Comparison of ENCODE assay signal across 28 mouse cellular contexts in the genomic region with DNA sequence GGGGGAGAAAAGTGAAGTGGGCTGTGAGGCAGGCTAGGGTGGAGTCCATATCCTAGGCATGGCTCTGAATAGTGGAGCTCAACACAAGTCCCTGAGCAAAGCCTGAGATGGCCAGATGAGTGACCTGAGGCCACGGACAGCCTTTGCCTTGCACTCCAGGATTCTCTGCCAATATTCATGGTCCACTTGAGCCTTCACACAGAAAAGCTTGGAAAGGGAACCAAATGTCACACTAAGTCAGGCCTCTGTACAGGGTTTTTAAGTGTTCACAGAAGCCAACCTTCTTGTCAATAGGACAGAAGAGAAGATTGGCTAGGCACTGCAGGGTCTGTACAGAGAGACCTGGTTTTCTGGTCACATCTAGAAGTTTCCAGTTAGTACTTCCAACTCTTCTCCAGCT.
A peak's percentile ranks its signal among the peaks of the same experiment; 100 is the strongest.
DNase-seq lines count a peak whose midpoint lies in the region; ATAC-seq lines count a peak whose summit lies in the region.
"Had no signal": no experiment of that assay in that cellular context is flagged by ENCODE, and none has a peak within 500 bp of the region (broad histone marks: within the 10 kb centered on the region; RNA-seq: fewer than 3 reads in every experiment).

No protein-coding gene starts in this region.

- no peak overlapping the region for H3K27ac ChIP-seq in forebrain, embryonic 11.5 days (ENCODE audit: low read depth, low read length)
- H3K27ac ChIP-seq in forebrain, embryonic 15.5 days (replicated peaks), result no peak overlapping the region
- H3K27ac ChIP-seq in heart, embryonic 10.5 days, result no peak overlapping the region
- H3K27ac ChIP-seq in kidney, embryonic 14.5 days (ENCODE audit: low read depth, low read length), result no peak overlapping the region
- H3K27ac ChIP-seq: embryonic facial prominence, embryonic 13.5 days; embryonic facial prominence, embryonic 15.5 days; forebrain, embryonic 10.5 days; forebrain, embryonic 13.5 days had no signal

- no peak overlapping the region for H3K4me3 ChIP-seq in forebrain, embryonic 11.5 days (ENCODE audit: low read depth, low read length)
- H3K4me3 ChIP-seq in forebrain, embryonic 15.5 days, result no peak overlapping the region
- H3K4me3 ChIP-seq in heart, embryonic 10.5 days, result no peak overlapping the region
- H3K4me3 ChIP-seq in kidney, embryonic 14.5 days (ENCODE audit: low read length), result no peak overlapping the region
- H3K4me3 ChIP-seq: embryonic facial prominence, embryonic 13.5 days; embryonic facial prominence, embryonic 15.5 days; erythroblast, embryonic 14.5 days; forebrain, embryonic 10.5 days; forebrain, embryonic 13.5 days had no signal

- H3K27me3 ChIP-seq in forebrain, embryonic 11.5 days (ENCODE audit: control insufficient read depth, insufficient read depth, low read length), result no peaks in the 10 kb centered on the region
- H3K27me3 ChIP-seq in forebrain, embryonic 15.5 days, result no peaks in the 10 kb centered on the region
- peaks cover 55% of the 10 kb centered on the region for H3K27me3 ChIP-seq in heart, embryonic 10.5 days (ENCODE audit: insufficient read depth, poor library complexity, severe bottlenecking)
- no peaks in the 10 kb centered on the region for H3K27me3 ChIP-seq in kidney, embryonic 14.5 days (ENCODE audit: control insufficient read depth, insufficient read depth, low read length)
- H3K27me3 ChIP-seq: embryonic facial prominence, embryonic 13.5 days; embryonic facial prominence, embryonic 15.5 days; forebrain, embryonic 13.5 days; Patski had no signal

- no peak for ATAC-seq in forebrain, embryonic 11.5 days (replicated peaks; ENCODE audit: low FRiP score)
- no peak for ATAC-seq in forebrain, embryonic 15.5 days (replicated peaks)
- ATAC-seq in kidney, embryonic 14.5 days (ENCODE audit: low FRiP score, low TSS enrichment), result no peak
- ATAC-seq: activated CD4-positive, CD25-positive, alpha-beta regulatory T cell, adult 4 months; CD4-positive, CD25-positive, alpha-beta regulatory T cell, adult 4 months; forebrain, embryonic 13.5 days; forebrain, embryonic 16.5 days; Patski had no signal

- no peaks in the 10 kb centered on the region for H3K4me1 ChIP-seq in forebrain, embryonic 11.5 days (replicated peaks; ENCODE audit: control insufficient read depth, insufficient read depth, low read length)
- no peaks in the 10 kb centered on the region for H3K4me1 ChIP-seq in forebrain, embryonic 15.5 days
- no peaks in the 10 kb centered on the region for H3K4me1 ChIP-seq in heart, embryonic 10.5 days
- no peaks in the 10 kb centered on the region for H3K4me1 ChIP-seq in kidney, embryonic 14.5 days (ENCODE audit: control insufficient read depth, insufficient read depth, low read length)
- H3K4me1 ChIP-seq: forebrain, embryonic 13.5 days had no signal

- H3K36me3 ChIP-seq in forebrain, embryonic 11.5 days (ENCODE audit: control insufficient read depth, insufficient read depth, low read length), result no peaks in the 10 kb centered on the region
- no peaks in the 10 kb centered on the region for H3K36me3 ChIP-seq in forebrain, embryonic 15.5 days
- no peaks in the 10 kb centered on the region for H3K36me3 ChIP-seq in heart, embryonic 10.5 days
- H3K36me3 ChIP-seq in kidney, embryonic 14.5 days (ENCODE audit: control insufficient read depth, insufficient read depth, low read length), result no peaks in the 10 kb centered on the region
- H3K36me3 ChIP-seq: embryonic facial prominence, embryonic 13.5 days; embryonic facial prominence, embryonic 15.5 days; forebrain, embryonic 10.5 days; G1E had no signal

- WGBS in forebrain, embryonic 11.5 days, result 92% methylated on average over 1 of the region's 1 CpGs
- WGBS in forebrain, embryonic 15.5 days, result 89% methylated on average over 1 of the region's 1 CpGs
- 85% methylated on average over 1 of the region's 1 CpGs for WGBS in heart, embryonic 10.5 days
- 88% methylated on average over 1 of the region's 1 CpGs for WGBS in kidney, embryonic 14.5 days

- H3K9ac ChIP-seq in forebrain, embryonic 11.5 days (ENCODE audit: low read length), result no peak overlapping the region
- H3K9ac ChIP-seq in forebrain, embryonic 15.5 days (replicated peaks), result no peak overlapping the region
- no peak overlapping the region for H3K9ac ChIP-seq in kidney, embryonic 14.5 days (ENCODE audit: low read depth, low read length)
- H3K9ac ChIP-seq: embryonic facial prominence, embryonic 13.5 days; embryonic facial prominence, embryonic 15.5 days; forebrain, embryonic 13.5 days had no signal

- H3K4me2 ChIP-seq in forebrain, embryonic 11.5 days (ENCODE audit: low read depth, low read length, severe bottlenecking), result no peak overlapping the region
- no peak overlapping the region for H3K4me2 ChIP-seq in forebrain, embryonic 15.5 days (replicated peaks)
- H3K4me2 ChIP-seq in kidney, embryonic 14.5 days (replicated peaks; ENCODE audit: low read depth, low read length), result no peak overlapping the region
- H3K4me2 ChIP-seq: embryonic facial prominence, embryonic 13.5 days; embryonic facial prominence, embryonic 15.5 days; forebrain, embryonic 13.5 days had no signal

- no peaks in the 10 kb centered on the region for H3K9me3 ChIP-seq in forebrain, embryonic 11.5 days (ENCODE audit: control insufficient read depth, low read length)
- no peaks in the 10 kb centered on the region for H3K9me3 ChIP-seq in forebrain, embryonic 15.5 days
- no peaks in the 10 kb centered on the region for H3K9me3 ChIP-seq in heart, embryonic 10.5 days
- H3K9me3 ChIP-seq in kidney, embryonic 14.5 days (ENCODE audit: control insufficient read depth, low read length), result no peaks in the 10 kb centered on the region
- H3K9me3 ChIP-seq: embryonic facial prominence, embryonic 13.5 days; embryonic facial prominence, embryonic 15.5 days; forebrain, embryonic 10.5 days; forebrain, embryonic 13.5 days had no signal

- peak; percentile 25 for DNase-seq in forebrain, embryonic 11.5 days (ENCODE audit: low spot score)
- DNase-seq in heart, embryonic 10.5 days (ENCODE audit: low spot score), result peak; percentile 45
- no peak for DNase-seq in heart, postnatal 4 days
- peak; percentile 34 for DNase-seq in kidney, adult 9 months
- peak; percentile 95 for DNase-seq in adipocyte (ENCODE audit: low spot score)
- DNase-seq in cerebellum, postnatal 4 days (ENCODE audit: low spot score in 2 of 2), result no peak
- DNase-seq: adrenal gland, adult 2 months; adrenal gland, postnatal 10 days; adrenal gland, postnatal 25 days; B cell, adult 2 months; cerebellum, adult 11-12 months; cerebellum, adult 2 months; cerebellum, adult 9-10 months; cerebellum, postnatal 10 days; cerebellum, postnatal 25 days; embryo, embryonic 11 days had no signal

Comparison
In these comparisons a context has a peak if more than half of its experiments do, and no peak if none do; other contexts are left out.
1. DNase-seq: peak in forebrain, embryonic 11.5 days (single experiment), heart, embryonic 10.5 days (single experiment), kidney, adult 9 months (single experiment) and adipocyte (single experiment); none in heart, postnatal 4 days (single experiment) and cerebellum, postnatal 4 days (0 of 2).